Mouse (Mus musculus): ENCODE results near the gene Nhlrc3. TPM values are rescaled to one million over a fixed set of nuclear protein-coding genes. Genes with fewer than 3 reads are reported as not detected.
A peak's percentile ranks its signal among the peaks of the same experiment; 100 is the strongest.

Nhlrc3 gene
- polyA plus RNA-seq, 2 experiments: 3.3 to 3.5 TPM

DNA sequence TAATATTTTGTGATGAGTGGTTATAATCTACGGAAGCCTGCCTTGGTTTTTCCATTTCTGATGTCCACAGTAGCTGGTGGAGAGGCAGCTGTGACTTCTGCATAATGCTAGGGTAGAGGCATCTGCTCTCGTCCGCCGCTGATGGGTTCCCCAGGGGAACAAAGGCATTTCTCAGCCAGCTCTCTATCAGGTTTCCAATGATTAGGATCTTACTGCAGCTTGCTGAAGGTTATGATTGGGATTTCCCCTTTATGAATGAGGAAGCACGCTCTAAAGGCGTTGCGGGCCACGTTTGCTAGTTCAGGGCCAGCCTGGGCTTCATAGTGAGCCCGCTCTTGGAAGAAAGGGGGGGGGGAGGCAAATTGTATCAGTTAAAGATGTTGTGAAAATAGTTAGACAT, 3.3 kb upstream of the Nhlrc3 start:
- no peak for ATAC-seq (ENCODE audit: insufficient read depth)
- Histone ChIP-seq H3K4me3 (ENCODE audit: insufficient read depth in 1 of 2, low read depth in 2 of 2, low read length in 2 of 2) (no peak overlapping the region), H3K9me3 (ENCODE audit: control insufficient read depth, low read length) (no peaks in the 10 kb centered on the region), H3K36me3 (replicated peaks; ENCODE audit: control insufficient read depth, insufficient read depth, low read depth) (peaks cover 3% of the 10 kb centered on the region), H3K27ac (no peak overlapping the region), H3K4me1 (replicated peaks; ENCODE audit: control insufficient read depth in 2 of 2, insufficient read depth in 2 of 2, low read length in 1 of 2) (peaks cover 8 to 10% of the 10 kb centered on the region in 2 experiments; a peak in 3 of 4 replicates), H3K27me3 (ENCODE audit: control insufficient read depth, insufficient read depth, low read length) (no peaks in the 10 kb centered on the region), H3K9ac (replicated peaks) (no peak overlapping the region), H3K4me2 (ENCODE audit: low read depth) (peak overlapping the region; percentile 67)
- no peak for DNase-seq (ENCODE audit: low read depth in 3 of 3, low spot score in 3 of 3)
- WGBS (ENCODE audit: insufficient replicate concordance): 53% methylated on average over 9 of the region's 9 CpGs
- TF ChIP-seq EP300 (IDR thresholded peaks at IDR 0.05; ENCODE audit: low read depth) (no peak), CTCF (IDR thresholded peaks at IDR 0.05; ENCODE audit: low read depth) (no peak)

DNA sequence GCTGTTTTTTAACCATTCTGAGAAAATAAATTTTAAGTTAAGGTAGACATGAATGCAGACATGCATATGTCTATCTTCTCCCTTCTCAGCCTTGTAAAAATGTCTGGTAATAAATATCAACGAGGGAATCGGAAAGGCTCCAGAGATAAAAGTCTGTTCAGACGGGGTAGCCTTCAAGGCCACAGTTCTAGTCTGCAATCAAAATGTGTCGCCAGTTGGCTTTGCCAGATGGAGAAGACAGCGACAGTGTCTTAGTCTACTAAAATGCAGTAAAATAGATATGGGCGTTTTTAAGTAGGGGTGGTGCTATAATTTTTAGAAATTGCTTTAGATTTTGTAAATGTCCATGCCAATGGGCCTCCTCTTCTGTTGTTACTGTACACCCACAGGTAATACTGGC, 2.2 kb upstream of the Nhlrc3 start:
- no peak for TF ChIP-seq EP300 (IDR thresholded peaks at IDR 0.05; ENCODE audit: low read depth)
- no peak for TF ChIP-seq CTCF (IDR thresholded peaks at IDR 0.05; ENCODE audit: low read depth)
- Histone ChIP-seq H3K9me3 (ENCODE audit: control insufficient read depth, low read length) (no peaks in the 10 kb centered on the region), H3K27me3 (ENCODE audit: control insufficient read depth, insufficient read depth, low read length) (no peaks in the 10 kb centered on the region), H3K4me1 (replicated peaks; ENCODE audit: control insufficient read depth in 2 of 2, insufficient read depth in 2 of 2, low read length in 1 of 2) (peaks cover 8 to 12% of the 10 kb centered on the region in 2 experiments; a peak in 3 of 4 replicates), H3K4me3 (ENCODE audit: insufficient read depth in 1 of 2, low read depth in 2 of 2, low read length in 2 of 2) (peak overlapping the region; percentile 88 to 93), H3K36me3 (replicated peaks; ENCODE audit: control insufficient read depth, insufficient read depth, low read depth) (no peaks in the 10 kb centered on the region), H3K27ac (no peak overlapping the region), H3K9ac (replicated peaks) (peak overlapping the region; percentile 52), H3K4me2 (ENCODE audit: low read depth) (peak overlapping the region; percentile 67)
- DNase-seq (ENCODE audit: low read depth in 3 of 3, low spot score in 3 of 3) (no peak), ATAC-seq (ENCODE audit: insufficient read depth) (no peak)
- 12% methylated on average over 6 of the region's 6 CpGs for WGBS (ENCODE audit: insufficient replicate concordance)

DNA sequence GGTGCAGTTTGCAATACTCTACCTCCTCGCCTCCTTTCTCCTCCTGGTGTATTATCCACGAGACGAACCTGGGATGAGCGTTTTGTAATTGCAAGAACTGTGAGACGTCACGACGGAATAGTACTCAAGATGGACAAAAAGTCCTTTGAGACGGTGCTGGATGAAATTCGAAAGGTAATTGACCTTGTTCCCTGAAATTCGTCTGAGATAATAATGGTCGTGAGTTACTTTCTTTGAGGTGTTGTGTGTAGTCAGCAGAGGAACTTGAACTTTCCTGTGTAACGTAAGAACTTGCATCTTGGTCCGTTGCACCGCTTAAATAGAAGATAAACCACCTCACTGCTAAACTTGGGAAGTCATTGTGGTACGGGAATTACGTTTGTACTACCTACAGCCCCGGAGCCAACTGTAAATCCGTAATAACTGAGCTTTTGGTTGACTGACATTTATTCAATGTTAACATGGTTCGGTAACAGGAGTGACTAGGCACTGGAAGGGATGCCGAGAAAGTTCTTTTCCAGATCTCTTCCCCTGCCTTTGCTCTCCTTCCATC, 1.1 kb upstream of the Nhlrc3 start:
- Histone ChIP-seq H3K36me3 (replicated peaks; ENCODE audit: control insufficient read depth, insufficient read depth, low read depth) (no peaks in the 10 kb centered on the region), H3K27ac (peak overlapping the region; percentile 21), H3K4me2 (ENCODE audit: low read depth) (peak overlapping the region; percentile 67), H3K4me3 (ENCODE audit: insufficient read depth in 1 of 2, low read depth in 2 of 2, low read length in 2 of 2) (peak overlapping the region; percentile 88 to 93), H3K27me3 (ENCODE audit: control insufficient read depth, insufficient read depth, low read length) (no peaks in the 10 kb centered on the region), H3K9ac (replicated peaks) (peak overlapping the region; percentile 83), H3K9me3 (ENCODE audit: control insufficient read depth, low read length) (no peaks in the 10 kb centered on the region), H3K4me1 (replicated peaks; ENCODE audit: control insufficient read depth in 2 of 2, insufficient read depth in 2 of 2, low read length in 1 of 2) (peaks cover 8 to 10% of the 10 kb centered on the region in 2 experiments; a peak in 3 of 4 replicates)
- ATAC-seq (ENCODE audit: insufficient read depth): no peak
- no peak for TF ChIP-seq EP300 (IDR thresholded peaks at IDR 0.05; ENCODE audit: low read depth)
- no peak for TF ChIP-seq CTCF (IDR thresholded peaks at IDR 0.05; ENCODE audit: low read depth)
- WGBS (ENCODE audit: insufficient replicate concordance): under 1% methylated on average over 20 of the region's 20 CpGs
- DNase-seq (ENCODE audit: low read depth in 3 of 3, low spot score in 3 of 3): peak in 1 of 3 experiments; percentile 35

DNA sequence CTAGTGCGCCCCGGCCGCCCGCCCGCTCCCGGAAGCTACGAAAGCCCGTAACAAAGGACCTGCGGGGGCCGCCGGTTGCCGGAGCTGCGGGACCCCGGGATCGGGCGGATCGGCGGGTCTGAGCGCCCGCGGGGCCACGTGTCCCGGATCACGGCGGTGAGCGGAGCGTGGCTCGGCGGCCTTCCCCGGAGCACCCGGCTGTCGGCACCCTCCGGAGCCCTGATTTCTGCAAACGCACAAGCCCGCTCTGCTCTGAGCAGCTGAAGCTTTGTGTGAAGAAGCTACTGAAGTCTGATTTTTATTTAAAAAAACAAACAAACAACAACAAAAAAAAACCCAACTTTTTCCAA, 608 bp upstream of the Nhlrc3 start:
- Histone ChIP-seq H3K9me3 (ENCODE audit: control insufficient read depth, low read length) (no peaks in the 10 kb centered on the region), H3K4me3 (ENCODE audit: insufficient read depth in 1 of 2, low read depth in 2 of 2, low read length in 2 of 2) (peak overlapping the region; percentile 88 to 93), H3K27me3 (ENCODE audit: control insufficient read depth, insufficient read depth, low read length) (no peaks in the 10 kb centered on the region), H3K4me2 (ENCODE audit: low read depth) (peak overlapping the region; percentile 67), H3K4me1 (replicated peaks; ENCODE audit: control insufficient read depth in 2 of 2, insufficient read depth in 2 of 2, low read length in 1 of 2) (peaks cover 8 to 9% of the 10 kb centered on the region in 2 experiments; a peak in 3 of 4 replicates), H3K9ac (replicated peaks) (peak overlapping the region; percentile 83), H3K36me3 (replicated peaks; ENCODE audit: control insufficient read depth, insufficient read depth, low read depth) (no peaks in the 10 kb centered on the region), H3K27ac (peak overlapping the region; percentile 21)
- no peak for TF ChIP-seq CTCF (IDR thresholded peaks at IDR 0.05; ENCODE audit: low read depth)
- no peak for TF ChIP-seq EP300 (IDR thresholded peaks at IDR 0.05; ENCODE audit: low read depth)
- WGBS (ENCODE audit: insufficient replicate concordance): under 1% methylated on average over 35 of the region's 35 CpGs
- no peak for DNase-seq (ENCODE audit: low read depth in 3 of 3, low spot score in 3 of 3)
- ATAC-seq (ENCODE audit: insufficient read depth): peak; percentile 44; the same call in 1 of the 2 replicates

DNA sequence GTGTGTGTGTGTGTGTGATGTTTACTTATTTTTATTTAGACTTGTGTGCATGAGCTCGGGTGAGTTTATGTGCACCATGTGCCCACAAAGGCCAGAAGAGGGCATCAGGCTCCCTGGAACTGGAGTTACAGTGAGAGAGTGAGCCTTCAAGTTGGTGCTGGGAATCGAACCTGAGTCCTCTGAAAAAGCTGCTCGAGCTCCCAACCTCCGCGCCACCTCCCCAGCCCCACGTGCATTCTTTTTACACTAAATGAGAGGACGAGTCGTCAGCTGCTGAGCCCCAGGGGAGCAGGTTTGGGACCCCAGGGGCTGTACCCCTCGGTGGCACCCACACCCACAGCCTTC, 459 bp downstream of the Nhlrc3 start:
- peaks cover 3% of the 10 kb centered on the region; the same call in 1 of the 2 replicates for H3K36me3 ChIP-seq (replicated peaks; ENCODE audit: control insufficient read depth, insufficient read depth, low read depth)
- DNase-seq (ENCODE audit: low read depth in 3 of 3, low spot score in 3 of 3) (peak in 1 of 3 experiments; percentile 43), ATAC-seq (ENCODE audit: insufficient read depth) (peak; percentile 1; the same call in 1 of the 2 replicates)
- peaks cover 6 to 8% of the 10 kb centered on the region in 2 experiments; a peak in 3 of 4 replicates for H3K4me1 ChIP-seq (replicated peaks; ENCODE audit: control insufficient read depth in 2 of 2, insufficient read depth in 2 of 2, low read length in 1 of 2)
- no peaks in the 10 kb centered on the region for H3K27me3 ChIP-seq (ENCODE audit: control insufficient read depth, insufficient read depth, low read length)
- WGBS (ENCODE audit: insufficient replicate concordance): 5% methylated on average over 9 of the region's 9 CpGs
- peak overlapping the region; percentile 55 for H3K27ac ChIP-seq
- H3K9ac ChIP-seq (replicated peaks): peak overlapping the region; percentile 83
- H3K4me2 ChIP-seq (ENCODE audit: low read depth): peak overlapping the region; percentile 67
- H3K9me3 ChIP-seq (ENCODE audit: control insufficient read depth, low read length): no peaks in the 10 kb centered on the region
- no peak for TF ChIP-seq EP300 (IDR thresholded peaks at IDR 0.05; ENCODE audit: low read depth)
- peak; percentile 25; the same call in 1 of the 2 replicates for TF ChIP-seq CTCF (IDR thresholded peaks at IDR 0.05; ENCODE audit: low read depth)
- peak overlapping the region; percentile 88 to 93 for H3K4me3 ChIP-seq (ENCODE audit: insufficient read depth in 1 of 2, low read depth in 2 of 2, low read length in 2 of 2)
